Mouse (Mus musculus) c-Kit-positive CD71-positive TER-119-negative erythroid progenitor cells, embryonic 14.5 days (primary cell): Measurements from ENCODE around the gene Prkar1b.
A peak's percentile ranks its signal among the peaks of the same experiment; 100 is the strongest.

ENCODE experiments used
- DNase-seq: peaks from one replicate; pipeline ENCODE4 v3.0.0-alpha.2; 2013; ENCODE audit warnings: low read depth

Prkar1b gene

DNA sequence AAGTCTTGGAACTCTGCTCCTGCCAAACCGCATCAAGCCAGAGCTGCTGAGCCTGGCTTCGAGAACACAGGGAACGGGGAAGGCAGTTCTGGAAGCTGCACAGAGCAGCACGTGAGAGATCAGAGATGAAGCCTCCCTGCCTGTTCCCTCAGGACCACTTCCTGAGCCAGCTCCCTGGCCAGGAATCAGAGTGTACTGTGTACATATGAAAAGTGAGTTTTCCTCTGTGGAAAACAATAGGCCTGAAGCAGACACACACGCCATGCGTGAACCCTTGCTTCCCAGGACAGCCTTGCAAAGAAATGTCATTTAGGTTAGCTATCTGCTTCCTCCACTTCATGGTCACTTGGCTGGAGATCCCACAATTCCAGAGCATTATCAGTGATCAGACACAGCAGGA, 48.0 kb downstream of the Prkar1b start:
- DNase-seq: no peak

DNA sequence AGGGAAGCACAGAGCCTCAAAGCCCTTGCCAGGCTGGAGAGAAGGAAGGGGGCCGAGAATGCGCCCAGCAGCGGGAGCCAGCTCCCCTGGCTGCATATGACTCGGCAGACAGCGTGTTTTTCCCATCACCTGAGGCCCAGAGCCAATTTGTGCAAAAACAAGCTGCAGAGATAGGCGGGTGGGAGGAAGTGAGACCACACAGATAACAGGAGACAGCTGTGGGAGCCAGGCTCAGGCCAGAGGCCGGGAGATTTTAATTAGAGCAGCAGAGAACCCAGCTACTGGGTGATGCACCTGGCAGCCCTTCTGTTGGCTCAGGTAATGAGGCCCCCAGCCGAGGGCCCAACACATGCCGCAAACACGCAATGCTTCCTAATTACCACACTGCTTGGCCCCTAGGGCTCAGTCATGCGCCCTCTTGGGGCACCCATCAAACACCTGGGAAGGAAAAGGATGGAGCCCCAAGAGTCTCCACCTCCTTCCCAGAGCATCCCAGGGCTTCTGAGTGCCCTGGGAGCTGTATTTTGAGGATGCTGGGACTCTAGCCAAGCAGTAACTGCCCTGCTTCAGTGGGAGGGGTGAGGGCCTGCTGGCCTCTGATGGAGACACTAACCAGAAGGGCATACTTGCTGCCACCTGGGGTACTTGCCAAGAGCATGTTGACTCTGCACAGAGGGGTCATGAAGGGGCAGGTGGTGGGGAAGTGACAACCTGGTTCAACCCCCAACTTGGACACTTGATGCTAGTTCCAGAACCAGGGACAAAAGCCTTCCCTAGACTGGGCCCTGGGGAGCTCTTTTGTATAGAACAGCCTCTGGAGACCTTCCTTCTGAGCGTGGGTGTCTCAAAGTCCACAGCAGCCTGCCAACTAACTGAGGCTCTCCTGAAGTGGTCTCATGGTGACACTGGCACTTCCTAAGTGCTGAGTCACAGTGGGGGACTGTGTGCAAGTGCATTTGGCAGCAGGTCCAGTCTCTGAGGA, 50.5 kb downstream of the Prkar1b start:
- no peak for DNase-seq

DNA sequence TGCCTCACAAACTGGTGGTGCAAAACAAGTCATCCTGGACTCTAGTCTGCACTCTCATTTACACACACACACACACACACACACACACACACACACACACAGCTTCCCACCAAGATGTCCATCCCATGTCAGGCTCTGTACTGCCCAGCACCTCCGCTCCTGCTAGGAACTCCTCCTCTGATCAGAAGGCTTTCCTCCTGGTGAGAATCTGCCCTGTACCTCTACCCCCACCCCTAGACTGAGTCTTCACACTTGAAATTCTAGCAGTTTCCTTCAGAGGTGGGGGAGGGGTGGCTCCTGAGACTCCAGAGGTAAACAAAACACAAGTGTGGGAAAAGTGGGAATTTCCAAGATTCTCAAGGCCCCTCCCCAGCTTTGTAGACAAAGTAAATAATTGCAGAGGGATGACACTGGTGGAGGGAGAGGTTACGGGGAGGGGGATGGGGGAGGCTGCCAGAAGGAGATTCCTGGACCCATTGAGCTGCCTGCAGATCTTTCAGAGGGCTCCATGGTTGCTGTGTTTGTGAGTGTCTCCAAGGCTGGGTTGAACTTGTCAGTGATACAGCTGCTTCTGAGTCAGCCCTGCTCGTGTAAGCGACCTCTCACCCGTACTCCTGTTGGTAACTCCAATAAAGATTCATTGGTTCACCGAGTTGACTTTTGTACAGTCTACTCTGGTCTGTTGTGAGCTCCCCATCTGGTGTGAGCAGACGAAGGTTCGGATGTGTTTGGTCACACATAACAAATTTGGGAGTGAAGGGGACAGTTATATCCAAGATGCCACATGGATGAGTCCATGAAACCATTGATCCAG, 54.3 kb downstream of the Prkar1b start:
- DNase-seq: no peak

DNA sequence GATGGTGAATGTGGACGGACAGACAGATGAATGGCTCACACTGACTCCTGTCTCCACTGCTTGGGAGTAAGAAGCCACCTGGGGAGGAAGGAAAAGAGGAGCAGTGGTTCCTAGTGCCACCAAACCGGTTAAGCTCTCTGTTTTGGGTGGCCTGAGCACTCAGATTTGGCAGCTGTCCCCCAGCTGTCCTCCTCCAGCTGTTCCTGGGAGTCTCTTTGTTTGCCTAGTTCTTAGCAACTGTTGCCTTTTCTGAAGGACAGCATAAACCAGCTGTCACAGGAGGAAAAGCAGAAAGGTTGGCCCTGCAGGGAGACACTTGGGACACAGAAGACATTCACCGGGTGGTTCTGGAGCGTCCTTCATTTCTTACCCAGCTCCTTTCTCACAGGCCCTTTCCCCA, 56.3 kb downstream of the Prkar1b start:
- no peak for DNase-seq

DNA sequence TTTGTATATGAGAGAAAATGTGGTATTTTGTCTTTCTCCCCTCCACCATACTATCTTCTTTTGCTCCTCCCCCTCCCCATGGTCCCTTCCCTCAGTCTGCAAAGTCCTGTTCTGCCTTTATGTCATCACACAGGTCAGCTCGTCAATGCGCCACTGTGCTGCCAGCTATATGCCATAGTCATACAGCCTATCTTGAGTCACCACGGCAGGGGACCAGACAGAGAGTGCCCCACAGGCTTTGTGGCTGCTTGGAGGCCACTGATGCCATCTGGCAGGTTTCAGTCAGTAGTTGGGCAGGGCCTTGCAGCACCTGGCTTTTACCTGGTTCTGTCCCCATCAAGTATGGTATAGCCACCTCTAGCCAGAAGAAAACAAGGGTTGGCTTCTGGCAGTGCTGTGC, 58.1 kb downstream of the Prkar1b start:
- DNase-seq: no peak

DNA sequence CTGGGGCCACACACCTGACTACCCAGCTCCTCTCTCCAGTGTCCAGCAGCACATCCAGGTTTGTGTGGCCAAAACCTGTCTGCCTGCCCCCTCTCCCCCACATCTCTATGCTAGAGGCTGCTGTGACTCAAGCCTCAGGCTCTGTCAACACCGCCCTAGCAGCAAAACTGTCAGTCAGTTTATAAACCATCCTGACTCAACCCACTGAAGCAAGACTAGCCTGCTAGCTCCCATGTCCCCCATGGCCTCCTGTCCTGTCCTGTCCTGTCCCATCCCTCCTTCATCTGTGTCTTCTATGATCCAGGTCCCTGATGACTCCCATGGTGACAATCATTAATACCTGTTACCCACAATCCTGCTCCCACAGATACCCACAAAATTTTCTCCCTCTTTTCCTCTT, 59.6 kb downstream of the Prkar1b start:
- no peak for DNase-seq

- DNase-seq: peak; percentile 9
Observed at GRCm38 (mm10) chr5:139088173-139088572, 61.6 kb downstream of the Prkar1b start.

GRCm38 (mm10) chr5:139084831-139085519, 64.8 kb downstream of the Prkar1b start:
- no peak for DNase-seq

DNA sequence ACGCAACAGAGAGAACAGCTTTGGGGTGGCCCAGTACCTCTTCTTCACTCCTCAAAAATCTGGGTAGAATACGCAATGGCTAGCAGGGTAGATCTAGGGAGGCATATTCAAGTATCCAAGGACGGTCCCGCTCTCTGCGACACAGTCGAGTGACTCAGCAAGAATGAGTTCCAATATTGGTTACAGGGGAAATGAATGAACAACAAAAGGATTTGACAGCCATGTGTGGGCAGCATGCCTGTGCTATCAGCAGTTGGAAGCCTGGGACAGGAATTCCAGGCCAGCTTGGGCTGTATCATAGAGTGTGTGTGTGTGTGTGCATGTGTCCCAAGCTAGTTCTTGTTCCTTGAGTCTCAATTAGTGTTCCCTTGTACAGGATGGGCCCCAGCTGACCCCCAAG, 65.5 kb downstream of the Prkar1b start:
- DNase-seq: no peak

GRCm38 (mm10) chr5:139083841-139084240, 66.0 kb downstream of the Prkar1b start:
- DNase-seq: no peak

DNA sequence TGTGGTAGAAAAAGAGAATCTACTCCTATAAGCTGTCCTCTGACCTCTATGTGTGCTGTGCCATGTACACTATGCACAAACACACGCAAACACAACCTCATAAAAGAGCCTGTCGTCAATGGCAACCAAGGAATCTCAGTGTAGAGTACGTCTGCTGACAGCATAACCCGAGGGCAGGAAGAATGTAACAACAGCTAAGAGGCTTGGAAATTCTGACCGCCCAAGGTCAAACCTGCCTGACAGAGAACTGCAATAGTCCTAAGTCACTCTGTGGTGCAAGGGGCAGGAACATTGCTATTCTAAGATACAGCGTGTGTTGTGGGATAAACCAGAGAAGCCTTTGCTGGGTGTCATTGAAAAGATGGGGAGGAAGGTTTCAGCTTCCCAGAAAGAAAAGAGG, 68.4 kb downstream of the Prkar1b start:
- DNase-seq: no peak

DNA sequence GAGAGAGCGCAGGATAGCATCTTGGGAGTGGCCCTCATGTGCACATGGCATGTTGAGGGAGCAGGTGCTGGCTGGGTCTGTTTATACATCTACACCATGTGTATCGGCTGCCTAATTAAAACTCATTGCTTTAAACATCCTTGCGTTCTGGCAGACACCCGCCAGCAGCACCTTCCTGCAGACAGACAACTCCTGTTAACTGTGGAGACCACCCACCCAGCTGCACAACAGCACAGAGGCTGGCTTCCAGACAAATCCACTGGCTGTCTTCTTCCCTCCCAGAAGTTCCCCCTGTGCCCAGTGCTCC, 71.7 kb downstream of the Prkar1b start:
- DNase-seq: no peak

- DNase-seq: no peak
Observed at GRCm38 (mm10) chr5:139077311-139078155, 72.3 kb downstream of the Prkar1b start.

GRCm38 (mm10) chr5:139076450-139076849, 73.4 kb downstream of the Prkar1b start:
- DNase-seq: no peak

GRCm38 (mm10) chr5:139075791-139076190, 74.0 kb downstream of the Prkar1b start:
- no peak for DNase-seq

GRCm38 (mm10) chr5:139075125-139075524, 74.7 kb downstream of the Prkar1b start:
- peak; percentile 41 for DNase-seq

- DNase-seq: no peak
Observed at GRCm38 (mm10) chr5:139073977-139074376, 75.8 kb downstream of the Prkar1b start.

DNA sequence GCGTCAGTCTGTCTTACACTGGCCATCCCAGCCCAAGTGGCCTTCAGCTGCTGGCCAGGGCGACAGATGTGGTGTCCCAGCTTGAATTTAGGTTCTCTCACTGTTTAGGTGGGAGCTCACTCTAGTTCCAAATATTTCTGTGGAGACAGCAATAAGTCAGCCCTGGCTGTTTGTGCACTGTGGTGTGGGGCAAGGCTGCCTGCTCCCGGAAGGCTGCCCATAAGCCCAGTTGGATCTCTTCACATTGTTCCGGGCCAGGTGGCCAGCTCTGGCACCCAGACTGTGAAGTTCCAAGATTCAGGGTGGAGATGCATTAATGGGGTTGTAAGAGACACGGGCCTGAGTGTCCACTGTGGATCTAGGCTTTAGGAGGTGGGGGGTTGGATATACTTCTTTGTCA, 76.9 kb downstream of the Prkar1b start:
- DNase-seq: no peak

DNA sequence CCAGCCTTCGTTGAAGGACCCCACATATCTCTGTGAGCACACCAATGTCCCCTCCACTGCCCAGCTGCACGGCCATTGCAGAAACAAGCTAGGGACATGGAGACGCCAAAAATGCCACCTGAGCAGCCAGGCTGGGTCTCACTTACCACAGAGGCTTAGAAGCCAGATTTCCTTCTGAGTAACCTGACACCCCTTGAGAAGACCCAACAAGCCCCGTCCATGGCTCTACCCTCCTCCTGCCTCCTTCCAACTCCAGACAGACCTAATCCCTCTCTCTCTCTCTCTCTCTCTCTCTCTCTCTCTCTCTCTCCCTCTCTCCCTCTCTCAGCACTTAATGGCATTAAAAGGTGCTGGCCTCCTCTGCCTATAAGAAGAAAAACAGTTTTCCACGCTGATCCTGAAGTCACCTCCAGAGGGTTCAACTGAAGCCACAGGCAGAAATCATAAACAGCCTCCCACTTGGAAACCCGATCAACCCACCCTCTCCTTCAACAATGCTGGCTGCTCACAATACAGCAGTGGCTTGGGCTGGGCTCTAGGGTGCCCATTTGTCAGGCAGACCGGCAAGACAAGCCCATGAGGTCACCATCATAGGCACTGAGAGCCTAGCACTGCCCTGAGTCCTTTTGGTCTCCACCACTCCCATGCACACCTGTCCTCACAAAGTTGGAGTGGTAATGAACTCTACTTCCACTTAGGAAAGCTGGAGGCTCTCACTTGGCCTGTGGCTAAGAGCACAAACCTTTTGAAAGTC, 82.8 kb downstream of the Prkar1b start:
- DNase-seq: no peak

DNA sequence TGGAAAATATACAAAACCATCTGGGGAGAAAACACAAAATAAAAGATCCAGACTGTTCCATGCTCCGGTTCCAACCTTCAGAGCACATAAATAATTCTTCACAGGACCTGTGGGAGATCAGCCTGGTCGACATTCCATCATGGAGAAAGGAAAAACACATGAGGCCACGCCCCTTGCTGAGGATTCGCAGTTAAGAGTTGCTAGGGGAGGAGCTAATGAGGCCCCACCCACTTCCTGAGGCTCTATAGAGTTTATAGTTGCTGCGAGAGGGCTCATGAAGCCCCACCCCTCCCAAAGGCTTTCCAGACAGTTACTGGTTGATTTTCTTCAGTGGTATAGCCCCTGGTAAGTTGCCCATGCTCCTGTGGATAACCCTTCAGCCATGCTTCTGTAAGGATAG, 85.2 kb downstream of the Prkar1b start:
- DNase-seq: no peak

DNA sequence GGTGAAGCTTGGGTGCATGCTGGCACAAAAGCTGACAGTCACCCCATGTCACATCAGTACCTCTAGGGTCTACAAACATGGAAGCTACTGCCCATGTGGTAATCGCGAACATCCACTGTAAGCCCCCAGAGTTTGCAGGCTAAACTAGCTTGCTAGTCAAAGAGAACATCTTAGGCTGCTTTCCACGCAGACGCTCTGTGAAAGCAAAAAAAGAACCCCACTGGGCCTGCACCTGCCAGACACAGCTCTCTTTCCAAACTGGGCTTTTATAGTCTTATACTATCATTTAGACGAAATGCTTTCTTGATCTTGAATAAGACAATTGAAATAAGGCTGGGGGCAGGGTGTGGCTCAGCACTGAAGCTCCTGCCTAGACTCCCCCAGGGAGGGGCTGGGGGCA, 88.1 kb downstream of the Prkar1b start:
- no peak for DNase-seq
